Mouse (Mus musculus): ENCODE measurements around the gene Cplx2. TPM values are rescaled to one million over a fixed set of nuclear protein-coding genes. Genes with fewer than 3 reads are reported as not detected.

The Cplx2 gene
- polyA plus RNA-seq, 1 experiment from 2014 or later, result 5.1 TPM

DNA sequence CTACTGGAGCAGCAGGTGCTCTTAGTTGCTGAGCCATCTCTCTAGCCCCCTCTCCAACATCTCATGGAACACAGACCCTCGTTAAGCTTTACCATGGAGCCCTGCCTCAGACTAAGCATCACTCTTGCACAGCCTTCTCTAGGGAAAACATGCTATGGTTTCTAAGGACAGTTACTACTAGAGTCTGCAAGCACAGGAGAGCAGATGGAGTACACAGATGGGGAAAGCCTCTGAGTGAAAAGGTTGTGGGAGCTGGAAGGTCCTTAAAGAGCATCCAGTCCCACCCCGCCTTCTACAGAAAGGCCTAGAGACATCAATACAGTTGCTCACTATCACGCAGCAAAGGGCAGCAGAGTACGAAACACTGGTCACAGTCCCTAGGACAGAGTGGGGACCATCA lies 20.2 kb downstream of the Cplx2 start:
- no peak overlapping the region for H3K27ac ChIP-seq (ENCODE audit: low read length)
- no peak overlapping the region for H3K4me3 ChIP-seq (ENCODE audit: low read length)
- no peaks in the 10 kb centered on the region for H3K27me3 ChIP-seq (replicated peaks; ENCODE audit: control insufficient read depth, insufficient read depth, low read length)
- 85% methylated on average over 4 of the region's 4 CpGs for WGBS
- H3K9me3 ChIP-seq (ENCODE audit: control insufficient read depth, low read length), result no peaks in the 10 kb centered on the region
- H3K4me2 ChIP-seq (ENCODE audit: low read depth, low read length), result no peak overlapping the region
- H3K9ac ChIP-seq (ENCODE audit: low read depth, low read length), result no peak overlapping the region
- H3K36me3 ChIP-seq (ENCODE audit: control insufficient read depth, insufficient read depth, low read length), result no peaks in the 10 kb centered on the region
- ATAC-seq, result no peak
- no peaks in the 10 kb centered on the region for H3K4me1 ChIP-seq (ENCODE audit: control insufficient read depth, insufficient read depth, low read length)

DNA sequence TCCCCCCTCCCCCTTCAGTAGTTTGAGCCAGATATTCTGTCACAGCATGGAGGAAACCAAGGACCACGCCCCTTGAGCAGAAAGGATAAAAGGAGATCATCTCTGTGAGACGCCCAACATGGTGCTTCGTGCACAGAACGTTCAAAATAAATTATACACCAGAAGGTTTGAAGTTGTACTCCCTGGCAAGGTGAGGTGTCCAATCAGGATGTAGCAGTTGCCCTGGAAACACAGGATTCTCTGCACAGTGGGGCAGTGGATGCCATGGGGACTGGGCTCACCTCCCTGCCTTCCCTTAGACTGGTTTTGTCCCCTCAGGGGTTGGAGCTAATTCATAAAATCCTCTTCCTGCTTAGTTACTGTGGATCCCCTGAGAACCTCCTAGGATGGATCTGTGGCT lies 25.9 kb downstream of the Cplx2 start:
- no peaks in the 10 kb centered on the region for H3K36me3 ChIP-seq (ENCODE audit: control insufficient read depth, insufficient read depth, low read length)

GRCm38 (mm10) chr13:54400565-54401179 lies 29.5 kb downstream of the Cplx2 start:
- Histone ChIP-seq H3K4me2 (ENCODE audit: low read depth, low read length) (no peak overlapping the region), H3K36me3 (ENCODE audit: control insufficient read depth, insufficient read depth, low read length) (no peaks in the 10 kb centered on the region), H3K9ac (ENCODE audit: low read depth, low read length) (no peak overlapping the region), H3K4me1 (ENCODE audit: control insufficient read depth, insufficient read depth, low read length) (0 out of 2 replicates have a peak, but pooled peaks cover 2% of the 10 kb centered on the region), H3K27ac (ENCODE audit: low read length) (no peak overlapping the region), H3K9me3 (ENCODE audit: control insufficient read depth, low read length) (no peaks in the 10 kb centered on the region), H3K27me3 (replicated peaks; ENCODE audit: control insufficient read depth, insufficient read depth, low read length) (no peaks in the 10 kb centered on the region), H3K4me3 (ENCODE audit: low read length) (no peak overlapping the region)
- 48% methylated on average over 7 of the region's 7 CpGs for WGBS
- no peak for ATAC-seq

More for the DNA sequence above, 25.9 kb downstream of the Cplx2 start:
- H3K9ac ChIP-seq (ENCODE audit: low read depth, low read length), result no peak overlapping the region
- H3K27me3 ChIP-seq (replicated peaks; ENCODE audit: control insufficient read depth, insufficient read depth, low read length), result no peaks in the 10 kb centered on the region
- H3K27ac ChIP-seq (ENCODE audit: low read length), result no peak overlapping the region
- no peak overlapping the region for H3K4me3 ChIP-seq (ENCODE audit: low read length)
- ATAC-seq, result no peak
- H3K9me3 ChIP-seq (ENCODE audit: control insufficient read depth, low read length), result no peaks in the 10 kb centered on the region
- H3K4me2 ChIP-seq (ENCODE audit: low read depth, low read length), result no peak overlapping the region
- WGBS, result 63% methylated on average over 4 of the region's 4 CpGs
- H3K4me1 ChIP-seq (ENCODE audit: control insufficient read depth, insufficient read depth, low read length), result no peaks in the 10 kb centered on the region

- Histone ChIP-seq H3K4me2 (ENCODE audit: low read depth, low read length) (no peak overlapping the region), H3K9me3 (ENCODE audit: control insufficient read depth, low read length) (no peaks in the 10 kb centered on the region), H3K36me3 (ENCODE audit: control insufficient read depth, insufficient read depth, low read length) (no peaks in the 10 kb centered on the region), H3K27ac (ENCODE audit: low read length) (no peak overlapping the region), H3K9ac (ENCODE audit: low read depth, low read length) (no peak overlapping the region), H3K27me3 (replicated peaks; ENCODE audit: control insufficient read depth, insufficient read depth, low read length) (no peaks in the 10 kb centered on the region), H3K4me3 (ENCODE audit: low read length) (no peak overlapping the region), H3K4me1 (ENCODE audit: control insufficient read depth, insufficient read depth, low read length) (0 out of 2 replicates have a peak, but pooled peaks cover 2% of the 10 kb centered on the region)
- ATAC-seq, result no peak
- WGBS, result 52% methylated on average over 5 of the region's 5 CpGs
Observed at GRCm38 (mm10) chr13:54401180-54401569, 30.0 kb downstream of the Cplx2 start.

GRCm38 (mm10) chr13:54402346-54402745 lies 31.2 kb downstream of the Cplx2 start:
- H3K9ac ChIP-seq (ENCODE audit: low read depth, low read length), result no peak overlapping the region
- H3K9me3 ChIP-seq (ENCODE audit: control insufficient read depth, low read length), result no peaks in the 10 kb centered on the region
- H3K4me2 ChIP-seq (ENCODE audit: low read depth, low read length), result no peak overlapping the region
- no peak overlapping the region for H3K27ac ChIP-seq (ENCODE audit: low read length)
- no peaks in the 10 kb centered on the region for H3K36me3 ChIP-seq (ENCODE audit: control insufficient read depth, insufficient read depth, low read length)
- no peaks in the 10 kb centered on the region for H3K27me3 ChIP-seq (replicated peaks; ENCODE audit: control insufficient read depth, insufficient read depth, low read length)
- ATAC-seq, result no peak
- no peak overlapping the region for H3K4me3 ChIP-seq (ENCODE audit: low read length)
- 0 out of 2 replicates have a peak, but pooled peaks cover 2% of the 10 kb centered on the region for H3K4me1 ChIP-seq (ENCODE audit: control insufficient read depth, insufficient read depth, low read length)
- 75% methylated on average over 4 of the region's 4 CpGs for WGBS

GRCm38 (mm10) chr13:54403224-54404070 lies 32.3 kb downstream of the Cplx2 start:
- Histone ChIP-seq H3K27me3 (replicated peaks; ENCODE audit: control insufficient read depth, insufficient read depth, low read length) (no peaks in the 10 kb centered on the region), H3K4me2 (ENCODE audit: low read depth, low read length) (no peak overlapping the region), H3K4me3 (ENCODE audit: low read length) (no peak overlapping the region), H3K36me3 (ENCODE audit: control insufficient read depth, insufficient read depth, low read length) (no peaks in the 10 kb centered on the region), H3K9me3 (ENCODE audit: control insufficient read depth, low read length) (no peaks in the 10 kb centered on the region), H3K4me1 (ENCODE audit: control insufficient read depth, insufficient read depth, low read length) (0 out of 2 replicates have a peak, but pooled peaks cover 2% of the 10 kb centered on the region), H3K27ac (ENCODE audit: low read length) (no peak overlapping the region), H3K9ac (ENCODE audit: low read depth, low read length) (no peak overlapping the region)
- WGBS, result 29% methylated on average over 17 of the region's 17 CpGs
- ATAC-seq, result no peak

- no peak overlapping the region for H3K4me2 ChIP-seq (ENCODE audit: low read depth, low read length)
- WGBS, result 61% methylated on average over 3 of the region's 3 CpGs
- H3K4me1 ChIP-seq (ENCODE audit: control insufficient read depth, insufficient read depth, low read length), result 0 out of 2 replicates have a peak, but pooled peaks cover 2% of the 10 kb centered on the region
- no peaks in the 10 kb centered on the region for H3K9me3 ChIP-seq (ENCODE audit: control insufficient read depth, low read length)
- no peak overlapping the region for H3K4me3 ChIP-seq (ENCODE audit: low read length)
- no peak for ATAC-seq
- no peaks in the 10 kb centered on the region for H3K27me3 ChIP-seq (replicated peaks; ENCODE audit: control insufficient read depth, insufficient read depth, low read length)
- no peak overlapping the region for H3K27ac ChIP-seq (ENCODE audit: low read length)
- H3K9ac ChIP-seq (ENCODE audit: low read depth, low read length), result no peak overlapping the region
- H3K36me3 ChIP-seq (ENCODE audit: control insufficient read depth, insufficient read depth, low read length), result no peaks in the 10 kb centered on the region
Observed at GRCm38 (mm10) chr13:54404205-54404604, 33.1 kb downstream of the Cplx2 start.

GRCm38 (mm10) chr13:54405805-54406204 lies 34.7 kb downstream of the Cplx2 start:
- no peak for ATAC-seq
- 67% methylated on average over 2 of the region's 2 CpGs for WGBS

DNA sequence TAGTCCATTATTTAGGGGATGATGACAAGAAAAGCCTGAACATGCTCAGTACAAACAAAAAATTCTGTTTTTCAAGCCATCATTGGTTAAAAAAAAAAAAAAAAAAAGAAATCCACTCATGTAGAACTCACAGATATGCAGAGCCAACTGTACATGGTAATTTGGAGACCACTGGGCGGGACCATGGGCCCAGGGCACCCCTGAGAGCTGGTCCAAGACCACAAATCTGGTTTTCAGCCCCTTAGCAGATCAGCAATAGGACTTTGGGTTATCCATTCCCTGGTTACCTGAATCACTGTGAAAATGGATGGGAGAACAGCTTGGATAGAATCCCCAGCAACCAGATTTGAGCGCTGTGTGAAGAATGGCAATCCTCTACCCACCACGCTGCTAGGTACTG lies 40.5 kb downstream of the Cplx2 start:
- H3K4me1 ChIP-seq (ENCODE audit: control insufficient read depth, insufficient read depth, low read length), result peaks cover 6% of the 10 kb centered on the region
- 88% methylated on average over 3 of the region's 3 CpGs for WGBS
- no peak overlapping the region for H3K9ac ChIP-seq (ENCODE audit: low read depth, low read length)
- H3K27ac ChIP-seq (ENCODE audit: low read length), result no peak overlapping the region
- no peak for ATAC-seq
- no peaks in the 10 kb centered on the region for H3K36me3 ChIP-seq (ENCODE audit: control insufficient read depth, insufficient read depth, low read length)
- H3K27me3 ChIP-seq (replicated peaks; ENCODE audit: control insufficient read depth, insufficient read depth, low read length), result no peaks in the 10 kb centered on the region
- H3K4me2 ChIP-seq (ENCODE audit: low read depth, low read length), result no peak overlapping the region
- no peak overlapping the region for H3K4me3 ChIP-seq (ENCODE audit: low read length)
- no peaks in the 10 kb centered on the region for H3K9me3 ChIP-seq (ENCODE audit: control insufficient read depth, low read length)

More at GRCm38 (mm10) chr13:54405805-54406204, 34.7 kb downstream of the Cplx2 start:
- no peaks in the 10 kb centered on the region for H3K27me3 ChIP-seq (replicated peaks; ENCODE audit: control insufficient read depth, insufficient read depth, low read length)
- no peak overlapping the region for H3K4me3 ChIP-seq (ENCODE audit: low read length)
- 0 out of 2 replicates have a peak, but pooled peaks cover 2% of the 10 kb centered on the region for H3K4me1 ChIP-seq (ENCODE audit: control insufficient read depth, insufficient read depth, low read length)
- H3K9ac ChIP-seq (ENCODE audit: low read depth, low read length), result no peak overlapping the region
- no peak overlapping the region for H3K4me2 ChIP-seq (ENCODE audit: low read depth, low read length)
- H3K27ac ChIP-seq (ENCODE audit: low read length), result no peak overlapping the region
- H3K9me3 ChIP-seq (ENCODE audit: control insufficient read depth, low read length), result no peaks in the 10 kb centered on the region
- no peaks in the 10 kb centered on the region for H3K36me3 ChIP-seq (ENCODE audit: control insufficient read depth, insufficient read depth, low read length)

Data from intestine, embryonic 16.5 days (tissue).